Mouse (Mus musculus): Measurements from ENCODE around the gene Wdr77. TPM values are rescaled to one million over a fixed set of nuclear protein-coding genes. Genes with fewer than 3 reads are reported as not detected.
"Not testable (repeated sequence)": the region's sequence is repeated elsewhere in the genome, so short reads cannot be mapped to it uniquely, and the experiment has no call there.

Gene Wdr77
- polyA plus RNA-seq, 1 experiment from 2014 or later = 132 TPM

DNA sequence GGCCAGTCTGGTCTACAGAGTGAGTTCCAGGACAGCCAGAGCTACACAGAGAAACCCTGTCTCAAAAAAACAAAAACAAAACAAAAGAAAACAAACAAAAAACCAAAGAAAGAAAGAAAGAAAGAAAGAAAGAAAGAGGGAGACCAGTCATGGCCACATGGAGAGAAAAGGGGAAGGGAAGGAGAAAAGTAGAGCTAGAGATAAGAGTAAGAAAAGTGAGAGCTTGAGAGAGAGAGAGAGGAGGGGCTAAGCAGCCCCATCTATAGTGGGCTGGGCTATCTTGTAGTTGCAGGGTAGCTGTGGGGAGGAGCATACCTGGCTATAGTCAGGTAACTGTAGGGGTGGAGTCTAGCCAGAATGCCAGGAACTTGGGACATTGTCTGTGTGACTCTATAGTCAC, 38.4 kb upstream of the Wdr77 start:
- not testable (repeated sequence) for H3K36me3 ChIP-seq (ENCODE audit: control insufficient read depth, insufficient read depth, low read length); H3K4me1 ChIP-seq (ENCODE audit: control insufficient read depth, insufficient read depth, low read length); DNase-seq (ENCODE audit: low spot score); H3K9me3 ChIP-seq (ENCODE audit: control insufficient read depth, low read length); H3K4me3 ChIP-seq (ENCODE audit: low read depth, low read length); H3K27me3 ChIP-seq (ENCODE audit: control insufficient read depth, insufficient read depth, low read length); H3K9ac ChIP-seq (ENCODE audit: low read length); H3K4me2 ChIP-seq (ENCODE audit: low read depth); H3K27ac ChIP-seq (ENCODE audit: low read depth, low read length); ATAC-seq (ENCODE audit: insufficient read depth, low FRiP score, low TSS enrichment)

DNA sequence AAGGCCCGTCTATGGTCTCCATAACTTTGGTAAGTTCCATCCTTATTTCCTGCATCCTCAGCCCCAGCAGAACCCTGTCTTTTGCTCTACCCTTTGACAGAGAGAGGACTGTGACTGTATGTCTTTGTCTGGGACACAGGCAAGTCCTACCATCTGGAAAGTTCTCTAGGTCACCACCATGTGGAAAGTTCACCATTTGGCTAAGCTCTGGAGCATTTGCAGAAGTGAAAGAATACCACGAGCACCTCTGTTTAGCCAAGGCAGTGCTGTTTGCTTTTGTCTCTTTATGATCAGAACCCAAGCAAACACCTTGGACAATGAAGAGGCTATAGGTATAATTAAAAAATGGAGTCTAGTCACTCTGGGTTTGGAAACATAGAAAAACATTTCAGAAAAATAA, 37.2 kb upstream of the Wdr77 start:
- H3K27me3 ChIP-seq (ENCODE audit: control insufficient read depth, insufficient read depth, low read length) = no peaks in the 10 kb centered on the region
- WGBS = 76% methylated on average over 2 of the region's 2 CpGs
- ATAC-seq (ENCODE audit: insufficient read depth, low FRiP score, low TSS enrichment) (no peak), DNase-seq (ENCODE audit: low spot score) (no peak)
- no peaks in the 10 kb centered on the region for H3K36me3 ChIP-seq (ENCODE audit: control insufficient read depth, insufficient read depth, low read length)
- no peak overlapping the region for H3K9ac ChIP-seq (ENCODE audit: low read length)
- H3K27ac ChIP-seq (ENCODE audit: low read depth, low read length) = no peak overlapping the region
- H3K4me2 ChIP-seq (ENCODE audit: low read depth) = no peak overlapping the region
- no peaks in the 10 kb centered on the region for H3K9me3 ChIP-seq (ENCODE audit: control insufficient read depth, low read length)
- no peak overlapping the region for H3K4me3 ChIP-seq (ENCODE audit: low read depth, low read length)
- no peaks in the 10 kb centered on the region for H3K4me1 ChIP-seq (ENCODE audit: control insufficient read depth, insufficient read depth, low read length)

- ATAC-seq (ENCODE audit: insufficient read depth, low FRiP score, low TSS enrichment) (no peak), DNase-seq (ENCODE audit: low spot score) (no peak)
- no peaks in the 10 kb centered on the region for H3K27me3 ChIP-seq (ENCODE audit: control insufficient read depth, insufficient read depth, low read length)
- H3K27ac ChIP-seq (ENCODE audit: low read depth, low read length) = no peak overlapping the region
- no peaks in the 10 kb centered on the region for H3K9me3 ChIP-seq (ENCODE audit: control insufficient read depth, low read length)
- no peak overlapping the region for H3K4me3 ChIP-seq (ENCODE audit: low read depth, low read length)
- H3K9ac ChIP-seq (ENCODE audit: low read length) = no peak overlapping the region
- H3K4me1 ChIP-seq (ENCODE audit: control insufficient read depth, insufficient read depth, low read length) = no peaks in the 10 kb centered on the region
- H3K4me2 ChIP-seq (ENCODE audit: low read depth) = no peak overlapping the region
- 82% methylated on average over 9 of the region's 9 CpGs for WGBS
- H3K36me3 ChIP-seq (ENCODE audit: control insufficient read depth, insufficient read depth, low read length) = no peaks in the 10 kb centered on the region
These were observed 34.6 kb upstream of the Wdr77 start for GRCm38 (mm10) chr3:105924616-105925015.

DNA sequence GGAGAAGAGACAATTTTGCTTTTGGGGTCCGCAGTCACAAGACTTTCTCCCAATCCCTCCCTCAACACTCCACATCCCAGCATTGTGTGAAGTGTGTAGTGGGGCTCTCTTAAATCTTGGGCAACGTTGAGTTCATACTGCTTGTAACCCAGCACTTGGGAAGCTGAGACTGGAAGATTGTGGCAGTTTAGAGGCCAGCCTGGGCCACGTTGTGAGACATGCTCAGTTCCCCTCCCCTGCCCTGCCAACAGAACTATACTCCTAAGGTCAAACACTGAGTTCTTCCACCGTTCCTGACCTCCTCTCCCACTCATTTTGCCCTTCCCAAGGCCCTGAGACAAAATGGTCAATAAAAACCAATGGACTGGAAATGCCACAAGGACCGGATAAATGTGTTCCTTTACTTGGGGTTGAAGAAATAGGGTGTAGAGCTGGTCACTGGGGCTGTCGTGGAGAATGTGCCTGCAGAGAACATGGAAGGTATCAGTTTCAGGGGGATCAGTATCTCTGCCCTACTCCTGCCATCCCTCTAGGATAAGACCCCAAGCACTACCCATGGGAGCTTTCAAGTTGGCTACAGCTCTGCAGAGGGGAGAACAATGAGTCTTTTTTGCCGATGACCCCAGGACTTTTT, 31.5 kb upstream of the Wdr77 start:
- H3K4me1 ChIP-seq (ENCODE audit: control insufficient read depth, insufficient read depth, low read length) = no peaks in the 10 kb centered on the region
- no peaks in the 10 kb centered on the region for H3K27me3 ChIP-seq (ENCODE audit: control insufficient read depth, insufficient read depth, low read length)
- DNase-seq (ENCODE audit: low spot score) (no peak), ATAC-seq (ENCODE audit: insufficient read depth, low FRiP score, low TSS enrichment) (no peak)
- H3K9ac ChIP-seq (ENCODE audit: low read length) = no peak overlapping the region
- 67% methylated on average over 7 of the region's 7 CpGs for WGBS
- no peaks in the 10 kb centered on the region for H3K9me3 ChIP-seq (ENCODE audit: control insufficient read depth, low read length)
- H3K4me3 ChIP-seq (ENCODE audit: low read depth, low read length) = no peak overlapping the region
- H3K36me3 ChIP-seq (ENCODE audit: control insufficient read depth, insufficient read depth, low read length) = no peaks in the 10 kb centered on the region
- H3K4me2 ChIP-seq (ENCODE audit: low read depth) = no peak overlapping the region
- no peak overlapping the region for H3K27ac ChIP-seq (ENCODE audit: low read depth, low read length)

- no peaks in the 10 kb centered on the region for H3K36me3 ChIP-seq (ENCODE audit: control insufficient read depth, insufficient read depth, low read length)
- ATAC-seq (ENCODE audit: insufficient read depth, low FRiP score, low TSS enrichment) (no peak), DNase-seq (ENCODE audit: low spot score) (no peak)
- no peaks in the 10 kb centered on the region for H3K4me1 ChIP-seq (ENCODE audit: control insufficient read depth, insufficient read depth, low read length)
- H3K9me3 ChIP-seq (ENCODE audit: control insufficient read depth, low read length) = no peaks in the 10 kb centered on the region
- H3K4me3 ChIP-seq (ENCODE audit: low read depth, low read length) = no peak overlapping the region
- 91% methylated on average over 3 of the region's 3 CpGs for WGBS
- H3K9ac ChIP-seq (ENCODE audit: low read length) = no peak overlapping the region
- H3K27ac ChIP-seq (ENCODE audit: low read depth, low read length) = no peak overlapping the region
- no peaks in the 10 kb centered on the region for H3K27me3 ChIP-seq (ENCODE audit: control insufficient read depth, insufficient read depth, low read length)
- H3K4me2 ChIP-seq (ENCODE audit: low read depth) = no peak overlapping the region
These were observed 31.0 kb upstream of the Wdr77 start for GRCm38 (mm10) chr3:105928195-105928569.

DNA sequence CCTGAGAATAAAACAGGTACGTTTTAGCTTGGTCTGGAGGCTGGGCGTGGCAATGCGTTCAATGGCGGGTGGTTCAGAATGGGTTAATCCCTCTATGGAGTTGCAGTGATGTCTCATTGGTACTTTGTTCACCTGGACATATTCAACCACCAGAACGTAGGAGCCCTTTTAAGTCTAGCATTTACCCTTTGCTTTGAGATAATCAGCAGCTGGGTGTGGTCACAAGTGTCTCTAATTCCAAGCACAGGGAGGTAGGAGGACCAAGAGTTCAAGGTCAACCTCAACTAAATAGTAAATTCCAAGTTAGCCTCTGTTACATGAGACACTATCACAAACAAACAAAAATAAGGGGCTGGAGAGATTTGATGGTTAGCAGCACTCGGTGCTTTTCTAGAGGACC, 30.4 kb upstream of the Wdr77 start:
- H3K27ac ChIP-seq (ENCODE audit: low read depth, low read length) = no peak overlapping the region
- no peaks in the 10 kb centered on the region for H3K27me3 ChIP-seq (ENCODE audit: control insufficient read depth, insufficient read depth, low read length)
- WGBS = 92% methylated on average over 6 of the region's 6 CpGs
- no peaks in the 10 kb centered on the region for H3K36me3 ChIP-seq (ENCODE audit: control insufficient read depth, insufficient read depth, low read length)
- no peak overlapping the region for H3K9ac ChIP-seq (ENCODE audit: low read length)
- DNase-seq (ENCODE audit: low spot score) = no peak
- no peak overlapping the region for H3K4me2 ChIP-seq (ENCODE audit: low read depth)
- no peak overlapping the region for H3K4me3 ChIP-seq (ENCODE audit: low read depth, low read length)
- no peaks in the 10 kb centered on the region for H3K9me3 ChIP-seq (ENCODE audit: control insufficient read depth, low read length)
- ATAC-seq (ENCODE audit: insufficient read depth, low FRiP score, low TSS enrichment) = no peak
- no peaks in the 10 kb centered on the region for H3K4me1 ChIP-seq (ENCODE audit: control insufficient read depth, insufficient read depth, low read length)

GRCm38 (mm10) chr3:105929821-105930220, 29.3 kb upstream of the Wdr77 start:
- H3K9ac ChIP-seq (ENCODE audit: low read length) = no peak overlapping the region
- DNase-seq (ENCODE audit: low spot score) (no peak), ATAC-seq (ENCODE audit: insufficient read depth, low FRiP score, low TSS enrichment) (no peak)
- WGBS = 87% methylated on average over 7 of the region's 7 CpGs
- no peaks in the 10 kb centered on the region for H3K27me3 ChIP-seq (ENCODE audit: control insufficient read depth, insufficient read depth, low read length)
- no peaks in the 10 kb centered on the region for H3K36me3 ChIP-seq (ENCODE audit: control insufficient read depth, insufficient read depth, low read length)
- no peaks in the 10 kb centered on the region for H3K9me3 ChIP-seq (ENCODE audit: control insufficient read depth, low read length)
- H3K4me3 ChIP-seq (ENCODE audit: low read depth, low read length) = no peak overlapping the region
- H3K4me1 ChIP-seq (ENCODE audit: control insufficient read depth, insufficient read depth, low read length) = no peaks in the 10 kb centered on the region
- no peak overlapping the region for H3K27ac ChIP-seq (ENCODE audit: low read depth, low read length)
- H3K4me2 ChIP-seq (ENCODE audit: low read depth) = no peak overlapping the region

DNA sequence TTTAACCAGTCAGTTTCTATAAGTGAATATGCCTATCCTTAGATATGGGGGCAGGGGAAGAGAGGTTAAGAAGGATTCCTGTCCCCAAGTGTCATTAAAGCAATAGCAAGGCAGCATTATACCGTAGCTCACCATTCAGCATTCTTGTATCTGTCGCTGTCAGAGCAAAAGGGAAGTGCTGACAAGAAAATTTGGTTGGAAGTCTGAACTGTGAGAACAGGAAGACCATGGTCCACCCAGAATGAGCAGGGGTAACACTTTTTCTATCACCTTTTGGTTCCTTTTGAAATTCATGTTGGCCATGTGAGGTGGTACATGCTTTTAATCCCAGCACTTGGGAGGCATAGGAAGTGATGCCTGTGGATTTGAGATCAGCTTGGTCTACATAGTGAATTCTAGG, 28.1 kb upstream of the Wdr77 start:
- H3K9me3 ChIP-seq (ENCODE audit: control insufficient read depth, low read length) = no peaks in the 10 kb centered on the region
- no peak overlapping the region for H3K4me3 ChIP-seq (ENCODE audit: low read depth, low read length)
- DNase-seq (ENCODE audit: low spot score) (no peak), ATAC-seq (ENCODE audit: insufficient read depth, low FRiP score, low TSS enrichment) (no peak)
- no peaks in the 10 kb centered on the region for H3K27me3 ChIP-seq (ENCODE audit: control insufficient read depth, insufficient read depth, low read length)
- no peaks in the 10 kb centered on the region for H3K4me1 ChIP-seq (ENCODE audit: control insufficient read depth, insufficient read depth, low read length)
- no peak overlapping the region for H3K4me2 ChIP-seq (ENCODE audit: low read depth)
- WGBS = 91% methylated on average over 2 of the region's 2 CpGs
- no peak overlapping the region for H3K9ac ChIP-seq (ENCODE audit: low read length)
- no peak overlapping the region for H3K27ac ChIP-seq (ENCODE audit: low read depth, low read length)
- H3K36me3 ChIP-seq (ENCODE audit: control insufficient read depth, insufficient read depth, low read length) = no peaks in the 10 kb centered on the region

- no peaks in the 10 kb centered on the region for H3K27me3 ChIP-seq (ENCODE audit: control insufficient read depth, insufficient read depth, low read length)
- no peaks in the 10 kb centered on the region for H3K4me1 ChIP-seq (ENCODE audit: control insufficient read depth, insufficient read depth, low read length)
- H3K4me3 ChIP-seq (ENCODE audit: low read depth, low read length) = no peak within 1 kb of the TSS
- no peak within 1 kb of the TSS for H3K27ac ChIP-seq (ENCODE audit: low read depth, low read length)
- no peaks in the 10 kb centered on the region for H3K9me3 ChIP-seq (ENCODE audit: control insufficient read depth, low read length)
- ATAC-seq (ENCODE audit: insufficient read depth, low FRiP score, low TSS enrichment) = no peak
- WGBS = 90% methylated on average over 8 of the region's 8 CpGs
- no peak within 1 kb of the TSS for H3K4me2 ChIP-seq (ENCODE audit: low read depth)
- H3K9ac ChIP-seq (ENCODE audit: low read length) = no peak within 1 kb of the TSS
- H3K36me3 ChIP-seq (ENCODE audit: control insufficient read depth, insufficient read depth, low read length) = no peaks in the 10 kb centered on the region; the same call in 1 of the 2 replicates
- DNase-seq (ENCODE audit: low spot score) = no peak
These were observed 26.7 kb upstream of the Wdr77 start, which contains the start of gene I830077J02Rik for GRCm38 (mm10) chr3:105932240-105933071. Gene I830077J02Rik (minus strand): TSS chr3:105932664.

Measured in neural tube, embryonic 11.5 days (tissue).